Mouse (Mus musculus) megakaryocyte, embryonic 14.5 days (primary cell): ENCODE measurements around the gene Cd300lf.

ENCODE experiments used
- FLI1 ChIP-seq: IDR thresholded peaks from 2 replicates; pipeline ENCODE4 v1.6.1; 2012; ENCODE audit warnings: low read length, inconsistent platforms, mixed read lengths
- GATA1 ChIP-seq: IDR thresholded peaks from 3 replicates; pipeline ENCODE4 v1.6.1; 2012; ENCODE audit warnings: mixed read lengths, low read length, inconsistent platforms, borderline replicate concordance

- TF ChIP-seq GATA1 (no peak), FLI1 (no peak)
Observed at GRCm38 (mm10) chr11:115085064-115085463, 48.7 kb downstream of the Cd300lf start.
